Mouse (Mus musculus): ENCODE measurements around the gene Mesp1.

DNA sequence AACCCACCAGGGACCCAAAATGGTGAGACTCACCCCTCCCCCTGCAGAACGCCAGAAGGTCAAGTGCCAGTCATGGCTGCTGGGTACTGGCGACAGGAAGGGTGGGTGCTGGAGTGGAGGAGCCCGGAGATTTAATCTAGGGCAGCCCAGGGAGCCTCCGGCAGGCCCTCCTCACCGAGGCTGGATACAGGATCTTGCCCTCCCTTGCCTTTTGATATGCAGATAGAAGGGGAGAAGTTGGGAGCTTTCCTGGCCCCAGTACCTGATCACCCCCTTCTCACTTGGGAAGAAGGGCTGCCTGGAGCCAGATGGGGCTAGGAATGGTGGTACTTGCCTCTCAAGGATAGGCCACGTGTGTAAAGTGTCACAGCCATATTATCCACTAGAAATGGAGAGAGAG is 24.7 kb upstream of the Mesp1 start:
- no peak for TF ChIP-seq POLR2AphosphoS5 (IDR thresholded peaks at IDR 0.05; ENCODE audit: insufficient replicate concordance, low read depth, low read length)
- TF ChIP-seq TAL1 (conservative IDR thresholded peaks at IDR 0.05; ENCODE audit: low read depth, low read length), result no peak

All from G1E (cell line).